Comparison of ENCODE assay signal across 14 mouse cellular contexts in the genomic region with DNA sequence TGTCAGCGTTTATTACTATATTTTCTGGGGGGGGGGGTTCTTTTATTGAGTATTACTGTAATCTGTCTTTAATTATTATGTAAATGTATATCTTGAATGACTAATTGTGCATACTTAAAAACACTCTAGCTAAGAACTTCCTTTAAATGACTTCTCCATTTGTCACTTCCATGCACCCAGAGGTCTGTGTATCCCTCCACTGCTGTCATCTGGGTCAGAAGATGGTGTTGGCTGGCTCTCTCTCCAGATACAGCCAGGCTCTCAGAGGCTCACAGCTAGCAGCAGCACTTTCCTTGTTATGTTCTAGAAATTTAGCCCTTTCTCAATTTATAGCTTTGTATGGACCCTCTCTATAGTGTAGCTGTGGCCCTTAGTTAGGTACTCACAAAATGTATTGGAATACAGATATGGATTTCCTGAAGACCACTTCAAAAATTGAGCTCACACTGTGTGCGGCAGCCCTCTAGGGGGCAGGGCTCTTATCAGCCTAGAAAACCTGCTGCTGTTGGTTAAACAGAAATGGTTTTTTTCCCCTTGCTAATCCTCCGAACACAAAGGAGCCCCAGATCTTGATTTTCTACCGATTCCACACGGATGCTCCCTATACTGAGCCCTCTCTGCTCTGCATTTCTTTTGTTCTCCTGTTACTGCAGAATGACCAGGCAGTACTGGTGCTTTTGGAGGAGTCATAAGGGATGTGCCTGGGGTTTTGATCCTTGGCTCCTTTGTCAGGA. TPM values are rescaled to one million over a fixed set of nuclear protein-coding genes. Genes with fewer than 3 reads are reported as not detected.
A peak's percentile ranks its signal among the peaks of the same experiment; 100 is the strongest.
DNase-seq lines count a peak whose midpoint lies in the region; ATAC-seq and TF ChIP-seq lines count a peak whose summit lies in the region.
"Had no signal": no experiment of that assay in that cellular context is flagged by ENCODE, and none has a peak within 500 bp of the region (broad histone marks: within the 10 kb centered on the region; RNA-seq: fewer than 3 reads in every experiment).

No protein-coding gene starts in this region.

- no peak for TF ChIP-seq POLR2A in heart, adult 2 months (IDR thresholded peaks at IDR 0.05; ENCODE audit: insufficient read depth, low read depth, low read length)
- TF ChIP-seq POLR2A in brain, embryonic 14.5 days (IDR thresholded peaks at IDR 0.05; ENCODE audit: borderline replicate concordance, extremely low read depth, insufficient read depth, insufficient read length, poor library complexity, severe bottlenecking), result no peak

- no peak for TF ChIP-seq EP300 in heart, adult 2 months (IDR thresholded peaks at IDR 0.05; ENCODE audit: insufficient read depth, low read depth, low read length)

- H3K27ac ChIP-seq in heart, adult 2 months, result no peak overlapping the region
- H3K27ac ChIP-seq in midbrain, embryonic 14.5 days (replicated peaks; ENCODE audit: low read depth, low read length), result peak overlapping the region; percentile 52; the same call in 1 of the 2 replicates

- H3K79me2 ChIP-seq in heart, adult 2 months (replicated peaks; ENCODE audit: control insufficient read depth, insufficient read depth, low read length), result no peaks in the 10 kb centered on the region

- no peak for DNase-seq in heart, adult 2 months
- DNase-seq in heart, postnatal 14 days, result no peak
- DNase-seq in 416B (ENCODE audit: low read depth), result peak; percentile 29
- DNase-seq in brain, embryonic 14.5 days (ENCODE audit: low read depth), result peak; percentile 50
- DNase-seq in midbrain, embryonic 14.5 days, result peak; percentile 70
- no peak for DNase-seq in gastrocnemius, postnatal 10 days
- no peak for DNase-seq in cerebellum, adult 11 months
- DNase-seq in urinary bladder, postnatal 4 days (ENCODE audit: low spot score in 2 of 2), result no peak
- DNase-seq: adrenal gland, adult 2 months; cerebellum, adult 18-20 months; kidney, adult 8-10 months; layer of hippocampus, postnatal 36 days; lung, adult 18-20 months had no signal

- intact Hi-C loops in heart, adult 2 months (cut with DNase I), result no loop called here
- intact Hi-C loops in heart, postnatal 14 days (cut with DNase I), result no loop called here

- WGBS in heart, adult 2 months, result 48% methylated on average over 5 of the region's 5 CpGs
- 28% methylated on average over 5 of the region's 5 CpGs for WGBS in midbrain, embryonic 14.5 days

- no peak overlapping the region for H3K4me3 ChIP-seq in heart, adult 2 months
- no peak overlapping the region for H3K4me3 ChIP-seq in midbrain, embryonic 14.5 days (replicated peaks; ENCODE audit: low read depth, low read length)
- H3K4me3 ChIP-seq: heart, embryonic 12.5 days had no signal

- no peaks in the 10 kb centered on the region for H3K36me3 ChIP-seq in heart, adult 2 months (ENCODE audit: control insufficient read depth, insufficient read depth, low read length)
- H3K36me3 ChIP-seq in midbrain, embryonic 14.5 days (ENCODE audit: control insufficient read depth, insufficient read depth, low read length), result no peaks in the 10 kb centered on the region
- H3K36me3 ChIP-seq: heart, embryonic 12.5 days had no signal

- TF ChIP-seq CTCF in heart, adult 2 months (IDR thresholded peaks at IDR 0.05), result peak; percentile 42
- peak; percentile 34; the same call in 1 of the 2 replicates for TF ChIP-seq CTCF in brain, embryonic 14.5 days (IDR thresholded peaks at IDR 0.05; ENCODE audit: borderline replicate concordance, extremely low read depth, insufficient read depth, insufficient read length)

- no peaks in the 10 kb centered on the region for H3K9me3 ChIP-seq in midbrain, embryonic 14.5 days (ENCODE audit: control insufficient read depth, low read length)
- H3K9me3 ChIP-seq: heart, embryonic 12.5 days had no signal

- ATAC-seq in midbrain, embryonic 14.5 days (ENCODE audit: low FRiP score, low TSS enrichment), result peak; percentile 11; the same call in 1 of the 2 replicates

- no peak overlapping the region for H3K9ac ChIP-seq in heart, adult 2 months (ENCODE audit: low read depth, low read length)
- H3K9ac ChIP-seq in midbrain, embryonic 14.5 days (replicated peaks; ENCODE audit: low read length), result no peak overlapping the region
- H3K9ac ChIP-seq: heart, embryonic 12.5 days had no signal

- H3K27me3 ChIP-seq in heart, adult 2 months (ENCODE audit: control insufficient read depth, insufficient read depth, low read length), result no peaks in the 10 kb centered on the region
- H3K27me3 ChIP-seq in midbrain, embryonic 14.5 days (ENCODE audit: control insufficient read depth, insufficient read depth, low read length), result no peaks in the 10 kb centered on the region
- H3K27me3 ChIP-seq: heart, embryonic 12.5 days had no signal

- no peak overlapping the region for H3K4me2 ChIP-seq in midbrain, embryonic 14.5 days (ENCODE audit: low read length)
- H3K4me2 ChIP-seq: heart, embryonic 12.5 days had no signal

- no peaks in the 10 kb centered on the region for H3K4me1 ChIP-seq in heart, adult 2 months (ENCODE audit: control insufficient read depth, insufficient read depth, low read length)
- H3K4me1 ChIP-seq in midbrain, embryonic 14.5 days (ENCODE audit: control insufficient read depth, insufficient read depth, low read length), result peaks cover 14% of the 10 kb centered on the region; the same call in 1 of the 2 replicates

RNA-seq across cellular contexts. Expression of gene Spag6, which starts 40.7 kb away (rescaled TPM):
- total RNA-seq in heart, adult 2 months (2021), result under 1 TPM; 0.26 to 0.36 TPM
- polyA plus RNA-seq in heart, adult 2 months (2012; rRNA removed), result 0.20 and 0.32 TPM in 2 replicates
- not detected for total RNA-seq in heart, postnatal 14 days (2021)
- 0.06 and 0.12 TPM in 2 replicates for polyA plus RNA-seq in brain, embryonic 14.5 days (2012; rRNA removed)
- 0.20 and 0.25 TPM in 2 replicates for polyA plus RNA-seq in midbrain, embryonic 14.5 days (2014; fragmentation: Nextera tagmentation; extraction: Ambion mirVana)
- 1 to 10 TPM in 1 of 2 experiments, under 1 TPM in 1; 0.78 to 1.1 TPM for total RNA-seq in gastrocnemius, postnatal 10 days (2021)
- polyA plus RNA-seq: adrenal gland, adult 2 months had no signal

RNA-seq across cellular contexts. Expression of gene Bmi1, which starts 57.7 kb away (rescaled TPM):
- 10 to 100 TPM; 59.2 to 70.6 TPM for total RNA-seq in heart, adult 2 months (2021)
- 22.3 and 54.4 TPM in 2 replicates for polyA plus RNA-seq in heart, adult 2 months (2012; rRNA removed)
- 10 to 100 TPM; 55.6 to 65.1 TPM for total RNA-seq in heart, postnatal 14 days (2021)
- polyA plus RNA-seq in brain, embryonic 14.5 days (2012; rRNA removed), result 75.4 and 93.2 TPM in 2 replicates
- 34.1 and 43.6 TPM in 2 replicates for polyA plus RNA-seq in midbrain, embryonic 14.5 days (2014; fragmentation: Nextera tagmentation; extraction: Ambion mirVana)
- total RNA-seq in gastrocnemius, postnatal 10 days (2021), result 10 to 100 TPM; 26.7 to 32.4 TPM

Comparison
In these comparisons a context has a peak if more than half of its experiments do, and no peak if none do; other contexts are left out.
1. DNase-seq: peak in 416B (single experiment), brain, embryonic 14.5 days (single experiment) and midbrain, embryonic 14.5 days (single experiment); none in heart, adult 2 months (0 of 2), heart, postnatal 14 days (0 of 2), gastrocnemius, postnatal 10 days (single experiment), cerebellum, adult 11 months (single experiment) and urinary bladder, postnatal 4 days (0 of 2).